In the genomic region with DNA sequence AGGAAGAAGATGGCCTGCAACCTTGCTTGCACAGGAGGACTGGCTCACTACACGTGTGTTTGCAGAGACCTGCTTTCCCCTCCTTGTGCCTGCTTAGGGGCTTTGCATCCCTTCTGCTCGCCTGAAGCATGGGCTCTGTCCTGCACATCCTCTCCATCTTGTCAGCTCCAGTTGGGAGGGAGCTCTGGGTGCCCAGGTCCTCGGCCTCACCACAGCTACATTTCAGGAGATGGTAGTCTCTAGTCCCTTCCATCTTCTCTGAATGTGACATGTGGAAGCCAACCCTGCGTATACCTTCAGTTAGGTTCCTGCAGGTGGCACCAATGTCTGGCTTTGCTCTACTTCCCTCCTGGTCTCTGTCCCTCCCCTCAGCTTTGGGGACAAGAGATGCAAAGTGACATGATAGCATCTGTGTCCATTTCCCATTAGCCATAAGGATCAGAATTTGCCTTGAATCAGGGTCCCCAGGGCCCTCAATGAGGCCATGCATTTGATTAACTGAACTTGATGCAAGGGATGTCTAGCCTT, we compare ENCODE assay signal across 17 mouse cellular contexts. TPM values are rescaled to one million over a fixed set of nuclear protein-coding genes. Genes with fewer than 3 reads are reported as not detected.
DNase-seq lines count a peak whose midpoint lies in the region; TF ChIP-seq lines count a peak whose summit lies in the region.
"Had no signal": no experiment of that assay in that cellular context is flagged by ENCODE, and none has a peak within 500 bp of the region (broad histone marks: within the 10 kb centered on the region; RNA-seq: fewer than 3 reads in every experiment).

No protein-coding gene starts in this region.

- no peak overlapping the region for H3K4me2 ChIP-seq in CH12.LX (ENCODE audit: insufficient read depth, low read depth, poor library complexity, severe bottlenecking)
- H3K4me2 ChIP-seq: limb, embryonic 13.5 days; neural tube, embryonic 13.5 days had no signal

- no peaks in the 10 kb centered on the region for H3K9me3 ChIP-seq in CH12.LX (replicated peaks; ENCODE audit: low read length)
- H3K9me3 ChIP-seq: limb, embryonic 13.5 days; neural tube, embryonic 13.5 days had no signal

- peak; percentile 82 for TF ChIP-seq RAD21 in CH12.LX (IDR thresholded peaks at IDR 0.05; ENCODE audit: low read depth, low read length)

- H3K4me3 ChIP-seq in layer of hippocampus, adult 2 months = no peak overlapping the region
- no peak overlapping the region for H3K4me3 ChIP-seq in CH12.LX (replicated peaks in 1 of 3; ENCODE audit: low read depth in 2 of 3, low read length in 2 of 3, poor library complexity in 1 of 3)
- H3K4me3 ChIP-seq in small intestine, adult 2 months (ENCODE audit: low read depth, low read length) = no peak overlapping the region
- H3K4me3 ChIP-seq: gastrocnemius, adult 2 months; limb, embryonic 13.5 days; neural tube, embryonic 13.5 days had no signal

- H3K27ac ChIP-seq in layer of hippocampus, adult 2 months = no peak overlapping the region
- H3K27ac ChIP-seq in CH12.LX (ENCODE audit: insufficient read depth, low read depth) = no peak overlapping the region
- H3K27ac ChIP-seq in small intestine, adult 2 months (ENCODE audit: insufficient read depth, low read depth, low read length) = 0 out of 2 replicates have a peak overlapping the region, but pooled peaks have one; percentile 16
- H3K27ac ChIP-seq: gastrocnemius, adult 2 months; kidney, postnatal 0 days; limb, embryonic 13.5 days; neural tube, embryonic 13.5 days had no signal

- H3K27me3 ChIP-seq in CH12.LX (replicated peaks) = no peaks in the 10 kb centered on the region
- H3K27me3 ChIP-seq in small intestine, adult 2 months (ENCODE audit: control insufficient read depth, insufficient read depth, low read length) = no peaks in the 10 kb centered on the region

- dilution Hi-C loops in CH12.LX (cut with MboI; ENCODE audit: extremely low pct_ligation_motif_present, extremely low pct_unique_long_range_greater_than_20kb, low sequenced_read_pairs) = no loop called here

- H3K9ac ChIP-seq in CH12.LX (ENCODE audit: insufficient read depth, low read depth) = no peak overlapping the region
- H3K9ac ChIP-seq: limb, embryonic 13.5 days; neural tube, embryonic 13.5 days had no signal

- TF ChIP-seq CTCF in layer of hippocampus, adult 2 months (conservative IDR thresholded peaks at IDR 0.05) = peak; percentile 48
- peak in 1 of 2 experiments; percentile 74; a peak in 2 of 4 replicates for TF ChIP-seq CTCF in CH12.LX (conservative IDR thresholded peaks at IDR 0.05 in 1 of 2, IDR thresholded peaks at IDR 0.05 in 1 of 2; ENCODE audit: low read depth in 2 of 2, low read length in 2 of 2)
- TF ChIP-seq CTCF in small intestine, adult 2 months (IDR thresholded peaks at IDR 0.05; ENCODE audit: extremely low read depth, insufficient read length, insufficient replicate concordance, low read depth, low read length) = no peak

- DNase-seq in layer of hippocampus, adult 2 months (ENCODE audit: low spot score in 2 of 2) = no peak
- no peak for DNase-seq in layer of hippocampus, postnatal 14 days (ENCODE audit: low spot score in 2 of 2)
- peak; percentile 44 to 45 for DNase-seq in spleen, adult 18-20 months
- no peak for DNase-seq in spleen, adult 12 weeks (ENCODE audit: low spot score)
- peak; percentile 66 for DNase-seq in CH12.LX (ENCODE audit: extremely low read depth)
- no peak for DNase-seq in layer of hippocampus, postnatal 36 days
- DNase-seq: adrenal gland, adult 2 months; cerebellum, adult 9-10 months; embryo, embryonic 11 days; gastrocnemius, adult 2 months; heart, postnatal 14 days; lung, postnatal 10 days; midbrain, embryonic 14.5 days had no signal

- peaks cover 0 to 5% of the 10 kb centered on the region in 2 experiments for H3K36me3 ChIP-seq in CH12.LX (replicated peaks in 1 of 2; ENCODE audit: control insufficient read depth in 1 of 2, insufficient read depth in 1 of 2, low read length in 1 of 2)
- H3K36me3 ChIP-seq in small intestine, adult 2 months (ENCODE audit: control insufficient read depth, insufficient read depth, low read length) = no peaks in the 10 kb centered on the region
- H3K36me3 ChIP-seq: limb, embryonic 13.5 days; neural tube, embryonic 13.5 days had no signal

- H3K4me1 ChIP-seq in CH12.LX (ENCODE audit: control insufficient read depth in 1 of 2, insufficient read depth in 2 of 2) = peaks cover 38 to 64% of the 10 kb centered on the region in 2 experiments
- H3K4me1 ChIP-seq in small intestine, adult 2 months (ENCODE audit: control insufficient read depth, insufficient read depth, insufficient read length, low read length) = peaks cover 27% of the 10 kb centered on the region

- TF ChIP-seq POLR2A in CH12.LX (IDR thresholded peaks at IDR 0.05; ENCODE audit: low read depth, low read length) = no peak
- TF ChIP-seq POLR2A in small intestine, adult 2 months (IDR thresholded peaks at IDR 0.05; ENCODE audit: low read depth, low read length) = no peak

- in situ Hi-C loops in CH12.LX (cut with MboI; ENCODE audit: low pct_ligation_motif_present, low pct_unique_long_range_greater_than_20kb, low sequenced_read_pairs) = no loop called here

- no peaks in the 10 kb centered on the region for H3K79me2 ChIP-seq in CH12.LX (replicated peaks; ENCODE audit: control insufficient read depth, extremely low read depth, insufficient read depth, poor library complexity, severe bottlenecking)

- 58% methylated on average over 4 of the region's 4 CpGs for WGBS in small intestine, adult 2 months

- no peak for TF ChIP-seq EP300 in CH12.LX (IDR thresholded peaks at IDR 0.05; ENCODE audit: low read length)

TF ChIP-seq in CH12.LX, 34 proteins besides CTCF, POLR2A, EP300 and RAD21:
- TF ChIP-seq SMC3 (IDR thresholded peaks at IDR 0.05; ENCODE audit: low read depth, low read length) (peak; percentile 62), JUND (conservative IDR thresholded peaks at IDR 0.05; ENCODE audit: low read depth, low read length) (no peak), USF1 (IDR thresholded peaks at IDR 0.05; ENCODE audit: low read depth, low read length) (no peak)

RNA-seq across cellular contexts. Expression of gene Sh3bp2, which starts 1.6 kb away (rescaled TPM):
- 1 to 10 TPM; 3.3 to 6.6 TPM for total RNA-seq in layer of hippocampus, adult 2 months (2021)
- total RNA-seq in layer of hippocampus, postnatal 14 days (2021) = 1 to 10 TPM; 6.0 to 6.8 TPM
- total RNA-seq in CH12.LX (2012; rRNA removed) (5.9 and 7.3 TPM in 2 replicates), CH12.LX (2014; rRNA removed) (5.8 and 6.5 TPM in 2 replicates)
- 10.5 and 11.0 TPM in 2 replicates for polyA plus RNA-seq in CH12.LX (2012; ENCODE audit: insufficient read length, low read depth)
- 5.0 and 12.4 TPM in 2 replicates for polyA plus RNA-seq in small intestine, adult 2 months (2012; rRNA removed)
- 1 to 10 TPM; 3.2 to 4.5 TPM for total RNA-seq in layer of hippocampus, postnatal 36 days (2021)

RNA-seq across cellular contexts. Expression of gene Tnip2, which starts 10.2 kb away (rescaled TPM):
- total RNA-seq in layer of hippocampus, adult 2 months (2021) = 10 to 100 TPM; 29.9 to 30.9 TPM
- 10 to 100 TPM; 15.2 to 19.1 TPM for total RNA-seq in layer of hippocampus, postnatal 14 days (2021)
- 21.9 and 23.4 TPM in 2 replicates for total RNA-seq in CH12.LX (2012; rRNA removed)
- 16.0 and 17.7 TPM in 2 replicates for total RNA-seq in CH12.LX (2014; rRNA removed)
- 26.8 and 30.6 TPM in 2 replicates for polyA plus RNA-seq in CH12.LX (2012; ENCODE audit: insufficient read length, low read depth)
- polyA plus RNA-seq in small intestine, adult 2 months (2012; rRNA removed) = 7.2 and 13.8 TPM in 2 replicates
- 10 to 100 TPM; 22.5 to 26.3 TPM for total RNA-seq in layer of hippocampus, postnatal 36 days (2021)

RNA-seq across cellular contexts. Expression of gene Add1, which starts 49.4 kb away (rescaled TPM):
- total RNA-seq in layer of hippocampus, adult 2 months (2021) = 100 to 1,000 TPM; 444 to 448 TPM
- 100 to 1,000 TPM; 376 to 400 TPM for total RNA-seq in layer of hippocampus, postnatal 14 days (2021)
- total RNA-seq in CH12.LX (2012; rRNA removed) = 32.1 and 45.0 TPM in 2 replicates
- total RNA-seq in CH12.LX (2014; rRNA removed) = 28.0 and 28.1 TPM in 2 replicates
- polyA plus RNA-seq in CH12.LX (2012; ENCODE audit: insufficient read length, low read depth) = 46.0 and 48.7 TPM in 2 replicates
- polyA plus RNA-seq in small intestine, adult 2 months (2012; rRNA removed) = 42.7 and 160 TPM in 2 replicates
- 100 to 1,000 TPM; 441 to 450 TPM for total RNA-seq in layer of hippocampus, postnatal 36 days (2021)

Comparison
In these comparisons a context has a peak if more than half of its experiments do, and no peak if none do; other contexts are left out.
1. DNase-seq: peak in spleen, adult 18-20 months (2 of 2) and CH12.LX (single experiment); none in layer of hippocampus, adult 2 months (0 of 2), layer of hippocampus, postnatal 14 days (0 of 2), spleen, adult 12 weeks (single experiment) and layer of hippocampus, postnatal 36 days (0 of 2).
2. RNA of gene Add1, which starts 49.4 kb away (total RNA-seq): 441 to 450 TPM in layer of hippocampus, postnatal 36 days, 444 to 448 TPM in layer of hippocampus, adult 2 months and 376 to 400 TPM in layer of hippocampus, postnatal 14 days; 28.0 to 45.0 TPM in CH12.LX; every median in the first group is over 4 times any median in the second.